Mouse (Mus musculus) intestine, embryonic 16.5 days (tissue): ENCODE data around the gene Ptpn5. TPM values are rescaled to one million over a fixed set of nuclear protein-coding genes. Genes with fewer than 3 reads are reported as not detected.

Experiments used
- ATAC-seq: fragments of 200-750 bp; cut with Nextera tagmentation; 2 replicates; pipeline ENCODE4 v1.8.0; 2017; ENCODE audit warnings: moderate TSS enrichment, moderate library complexity
- H3K27ac ChIP-seq: fragments of 300-500 bp; sonication (generic); 2 replicates; pipeline ENCODE4 v1.5.1; 2014; ENCODE audit warnings: mild to moderate bottlenecking, low read length
- H3K27me3 ChIP-seq: fragments of 300-500 bp; sonication (generic); replicated peaks from 2 replicates; pipeline ENCODE4 v1.6.1; 2014; ENCODE audit warnings: low read length, control low read depth, mixed read lengths; ENCODE audit not compliant: control insufficient read depth, insufficient read depth
- H3K36me3 ChIP-seq: fragments of 300-500 bp; sonication (generic); 2 replicates; pipeline ENCODE4 v1.6.1; 2014; ENCODE audit warnings: low read length, control low read depth; ENCODE audit not compliant: control insufficient read depth, insufficient read depth
- H3K4me1 ChIP-seq: fragments of 300-500 bp; sonication (generic); 2 replicates; pipeline ENCODE4 v1.6.1; 2014; ENCODE audit warnings: low read length, control low read depth, mixed read lengths; ENCODE audit not compliant: control insufficient read depth, insufficient read depth
- H3K4me2 ChIP-seq: fragments of 300-500 bp; sonication (generic); 2 replicates; pipeline ENCODE4 v1.6.1; 2014; ENCODE audit warnings: low read depth, low read length, control low read depth
- H3K4me3 ChIP-seq: fragments of 300-500 bp; sonication (generic); 2 replicates; pipeline ENCODE4 v1.5.1; 2014; ENCODE audit warnings: mild to moderate bottlenecking, low read length
- H3K9ac ChIP-seq: fragments of 300-500 bp; sonication (generic); 2 replicates; pipeline ENCODE4 v1.6.1; 2014; ENCODE audit warnings: low read depth, low read length
- H3K9me3 ChIP-seq: fragments of 300-500 bp; sonication (generic); 2 replicates; pipeline ENCODE4 v1.6.1; 2016; ENCODE audit warnings: low read length, control low read depth; ENCODE audit not compliant: control insufficient read depth
- WGBS: fragments of 180-500 bp; shearing (Covaris S2); extraction: QIAGEN DNeasy Blood & Tissue Kit; methylation state at CpG from one replicate; pipeline ENCODE4 v1.1.7; 2014; 5-methylcytosine and 5-hydroxymethylcytosine counted together
- polyA plus RNA-seq: library from polyadenylated mRNA; unstranded; fragments of >200 nt; fragmentation: Nextera tagmentation; extraction: Ambion mirVana; gene quantifications from 2 replicates; pipeline ENCODE4 v1.2.1, GENCODE M21; 2015

The Ptpn5 gene
- polyA plus RNA-seq, 1 experiment from 2014 or later, result 1.3 TPM

GRCm38 (mm10) chr7:47054666-47055065 lies 78.8 kb downstream of the Ptpn5 start:
- WGBS, result 77% methylated on average over 2 of the region's 2 CpGs
- H3K4me2 ChIP-seq, result no peak overlapping the region
- no peak overlapping the region for H3K4me3 ChIP-seq
- no peak overlapping the region for H3K27ac ChIP-seq
- no peak for ATAC-seq
- H3K36me3 ChIP-seq, result peaks cover 10% of the 10 kb centered on the region; the same call in 1 of the 2 replicates
- no peaks in the 10 kb centered on the region for H3K9me3 ChIP-seq
- H3K9ac ChIP-seq, result no peak overlapping the region
- H3K4me1 ChIP-seq, result peaks cover 29% of the 10 kb centered on the region
- H3K27me3 ChIP-seq, result no peaks in the 10 kb centered on the region

- peaks cover 10% of the 10 kb centered on the region; the same call in 1 of the 2 replicates for H3K36me3 ChIP-seq
- no peaks in the 10 kb centered on the region for H3K9me3 ChIP-seq
- H3K4me3 ChIP-seq, result no peak overlapping the region
- H3K27ac ChIP-seq, result no peak overlapping the region
- H3K4me2 ChIP-seq, result no peak overlapping the region
- H3K4me1 ChIP-seq, result peaks cover 29% of the 10 kb centered on the region
- H3K9ac ChIP-seq, result 0 out of 2 replicates have a peak overlapping the region, but pooled peaks have one; percentile 66
- 95% methylated on average over 15 of the region's 15 CpGs for WGBS
- ATAC-seq, result no peak
- H3K27me3 ChIP-seq, result no peaks in the 10 kb centered on the region
Observed at GRCm38 (mm10) chr7:47053287-47053686, 80.2 kb downstream of the Ptpn5 start.

- peaks cover 10% of the 10 kb centered on the region; the same call in 1 of the 2 replicates for H3K36me3 ChIP-seq
- peak overlapping the region; percentile 91 for H3K4me2 ChIP-seq
- H3K9me3 ChIP-seq, result no peaks in the 10 kb centered on the region
- ATAC-seq, result no peak
- H3K4me3 ChIP-seq, result peak overlapping the region; percentile 92
- H3K27ac ChIP-seq, result peak overlapping the region; percentile 98
- WGBS, result 16% methylated on average over 3 of the region's 3 CpGs
- no peaks in the 10 kb centered on the region for H3K27me3 ChIP-seq
- peak overlapping the region; percentile 66 for H3K9ac ChIP-seq
- H3K4me1 ChIP-seq, result peaks cover 29% of the 10 kb centered on the region
Observed at GRCm38 (mm10) chr7:47052276-47052675, 81.2 kb downstream of the Ptpn5 start.

- 2% methylated on average over 2 of the region's 2 CpGs for WGBS
- H3K27ac ChIP-seq, result peak overlapping the region; percentile 98
- H3K4me3 ChIP-seq, result peak overlapping the region; percentile 92
- peak; percentile 70 for ATAC-seq
- peak overlapping the region; percentile 91 for H3K4me2 ChIP-seq
- peaks cover 29% of the 10 kb centered on the region for H3K4me1 ChIP-seq
- H3K9me3 ChIP-seq, result no peaks in the 10 kb centered on the region
- H3K27me3 ChIP-seq, result no peaks in the 10 kb centered on the region
- peaks cover 10% of the 10 kb centered on the region; the same call in 1 of the 2 replicates for H3K36me3 ChIP-seq
- H3K9ac ChIP-seq, result peak overlapping the region; percentile 93
Observed at GRCm38 (mm10) chr7:47051404-47052151, 81.9 kb downstream of the Ptpn5 start.

- Histone ChIP-seq H3K9me3 (no peaks in the 10 kb centered on the region), H3K27me3 (no peaks in the 10 kb centered on the region), H3K4me1 (peaks cover 26% of the 10 kb centered on the region), H3K27ac (peak overlapping the region; percentile 98), H3K4me3 (peak overlapping the region; percentile 92), H3K36me3 (peaks cover 10% of the 10 kb centered on the region; the same call in 1 of the 2 replicates), H3K4me2 (peak overlapping the region; percentile 91), H3K9ac (peak overlapping the region; percentile 93)
- peak; percentile 69 for ATAC-seq
- WGBS, result under 1% methylated on average over 34 of the region's 34 CpGs
Observed at GRCm38 (mm10) chr7:47050766-47051165, 82.7 kb downstream of the Ptpn5 start.

- Histone ChIP-seq H3K27me3 (no peaks in the 10 kb centered on the region), H3K36me3 (peaks cover 10% of the 10 kb centered on the region; the same call in 1 of the 2 replicates), H3K4me2 (peak within 1 kb of the TSS; percentile 91), H3K27ac (peak within 1 kb of the TSS; percentile 98), H3K4me3 (peak within 1 kb of the TSS; percentile 92), H3K9ac (peak within 1 kb of the TSS; percentile 93), H3K9me3 (no peaks in the 10 kb centered on the region), H3K4me1 (peaks cover 24% of the 10 kb centered on the region)
- under 1% methylated on average over 33 of the region's 33 CpGs for WGBS
- peak; percentile 97 for ATAC-seq
Observed at GRCm38 (mm10) chr7:47050366-47050765, 83.1 kb downstream of the Ptpn5 start, which contains the start of gene Tmem86a. Gene Tmem86a, plus strand, starts transcription at chr7:47050601.

- Histone ChIP-seq H3K36me3 (no peaks in the 10 kb centered on the region), H3K4me1 (peaks cover 12% of the 10 kb centered on the region)
- WGBS, result 40% methylated on average over 6 of the region's 6 CpGs
Observed at GRCm38 (mm10) chr7:47042823-47043490, 90.5 kb downstream of the Ptpn5 start.

GRCm38 (mm10) chr7:47042121-47042520 lies 91.4 kb downstream of the Ptpn5 start:
- 74% methylated on average over 4 of the region's 4 CpGs for WGBS
- peaks cover 12% of the 10 kb centered on the region for H3K4me1 ChIP-seq
- H3K9me3 ChIP-seq, result no peaks in the 10 kb centered on the region
- H3K9ac ChIP-seq, result no peak overlapping the region
- no peak overlapping the region for H3K4me3 ChIP-seq
- peak; percentile 50 for ATAC-seq
- peak overlapping the region; percentile 83 for H3K27ac ChIP-seq
- no peak overlapping the region for H3K4me2 ChIP-seq
- H3K36me3 ChIP-seq, result no peaks in the 10 kb centered on the region
- no peaks in the 10 kb centered on the region for H3K27me3 ChIP-seq

More at GRCm38 (mm10) chr7:47042823-47043490, 90.5 kb downstream of the Ptpn5 start:
- H3K4me3 ChIP-seq, result no peak overlapping the region
- ATAC-seq, result peak; percentile 65
- no peak overlapping the region for H3K4me2 ChIP-seq
- peak overlapping the region; percentile 83 for H3K27ac ChIP-seq
- no peaks in the 10 kb centered on the region for H3K9me3 ChIP-seq
- H3K27me3 ChIP-seq, result no peaks in the 10 kb centered on the region
- peak overlapping the region; percentile 44; the same call in 1 of the 2 replicates for H3K9ac ChIP-seq

GRCm38 (mm10) chr7:47041706-47042105 lies 91.8 kb downstream of the Ptpn5 start:
- Histone ChIP-seq H3K27me3 (no peaks in the 10 kb centered on the region), H3K36me3 (no peaks in the 10 kb centered on the region), H3K4me1 (peaks cover 12% of the 10 kb centered on the region), H3K27ac (no peak overlapping the region), H3K9ac (no peak overlapping the region), H3K9me3 (no peaks in the 10 kb centered on the region), H3K4me2 (no peak overlapping the region), H3K4me3 (no peak overlapping the region)
- WGBS, result 86% methylated on average over 3 of the region's 3 CpGs
- ATAC-seq, result no peak
